Mouse (Mus musculus) telencephalon, adult 2 months (tissue): ENCODE measurements at regions not wholly inside any gene's neighbourhood (a gene's known extent, or its start where the extent isn't known, plus 50 kb on each side); places are given as distances from the start of the nearest gene placed in this dataset.

Experiments used
- DNase-seq: peaks from one replicate; pipeline ENCODE4 v3.0.0-alpha.2; 2011; ENCODE audit warnings: low read depth, low spot score

- peak; percentile 11 for DNase-seq
Observed at GRCm38 (mm10) chr1:55983522-55984066, 577.9 kb downstream of the Plcl1 start.

- no peak for DNase-seq
Observed at GRCm38 (mm10) chr1:55997074-55997473, 591.4 kb downstream of the Plcl1 start.
